Mouse (Mus musculus) forebrain, embryonic 15.5 days (tissue): ENCODE data around the gene Mtmr4. TPM values are rescaled to one million over a fixed set of nuclear protein-coding genes. Genes with fewer than 3 reads are reported as not detected.

Experiments
- ATAC-seq: fragments of 200-750 bp; cut with Nextera tagmentation; replicated peaks from 2 replicates; pipeline ENCODE4 v1.8.0; 2017; ENCODE audit warnings: mild to moderate bottlenecking, moderate TSS enrichment, moderate library complexity
- H3K27ac ChIP-seq: fragments of 300-500 bp; sonication (generic); replicated peaks from 2 replicates; pipeline ENCODE4 v1.5.1; 2015; ENCODE audit warnings: mild to moderate bottlenecking, inconsistent platforms
- H3K27me3 ChIP-seq: fragments of 300-500 bp; sonication (generic); 2 replicates; pipeline ENCODE4 v1.6.1; 2015; ENCODE audit warnings: inconsistent platforms
- H3K36me3 ChIP-seq: fragments of 300-500 bp; sonication (generic); 2 replicates; pipeline ENCODE4 v1.6.1; 2015; ENCODE audit warnings: mild to moderate bottlenecking, inconsistent platforms
- H3K4me1 ChIP-seq: fragments of 300-500 bp; sonication (generic); 2 replicates; pipeline ENCODE4 v1.6.1; 2015; ENCODE audit warnings: inconsistent platforms
- H3K4me2 ChIP-seq: fragments of 300-500 bp; sonication (generic); replicated peaks from 2 replicates; pipeline ENCODE4 v1.6.1; 2015; ENCODE audit warnings: mild to moderate bottlenecking, inconsistent platforms
- H3K4me3 ChIP-seq: fragments of 300-500 bp; sonication (generic); 2 replicates; pipeline ENCODE4 v1.5.1; 2015; ENCODE audit warnings: mild to moderate bottlenecking, inconsistent platforms
- H3K9ac ChIP-seq: fragments of 300-500 bp; sonication (generic); replicated peaks from 2 replicates; pipeline ENCODE4 v1.6.1; 2015; ENCODE audit warnings: mild to moderate bottlenecking, inconsistent platforms
- H3K9me3 ChIP-seq: fragments of 300-500 bp; sonication (generic); 2 replicates; pipeline ENCODE4 v1.6.1; 2016; ENCODE audit warnings: inconsistent platforms
- WGBS: fragments of 180-500 bp; shearing (Covaris S2); methylation state at CpG from one replicate; pipeline ENCODE4 v1.1.7; 2015; ENCODE audit warnings: mixed read lengths; 5-methylcytosine and 5-hydroxymethylcytosine counted together
- polyA plus RNA-seq: library from polyadenylated mRNA; unstranded; fragments of >200 nt; fragmentation: Nextera tagmentation; extraction: Ambion mirVana; gene quantifications from 2 replicates; pipeline ENCODE4 v1.2.1, GENCODE M21; 2015

Mtmr4 gene
- polyA plus RNA-seq, 1 experiment from 2014 or later = 62.7 TPM

DNA sequence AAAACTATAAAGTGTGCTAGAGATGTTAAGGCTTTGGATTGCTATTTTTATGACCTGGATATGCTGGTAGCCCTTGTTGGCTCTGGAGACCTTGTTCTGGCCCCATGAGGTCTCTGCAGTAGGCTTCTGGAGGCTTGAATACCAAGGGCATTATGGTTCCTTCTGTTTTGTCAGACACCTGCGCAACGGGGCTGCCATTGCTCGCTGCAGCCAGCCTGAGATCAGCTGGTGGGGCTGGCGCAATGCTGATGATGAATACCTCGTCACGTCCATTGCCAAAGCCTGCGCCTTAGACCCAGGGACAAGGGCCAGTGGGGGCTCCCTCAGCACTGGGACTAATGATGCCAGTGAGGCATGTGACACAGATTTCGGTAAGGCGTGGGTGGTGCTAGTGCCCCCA lies 10.3 kb downstream of the Mtmr4 start:
- Histone ChIP-seq H3K4me1 (peaks cover 4% of the 10 kb centered on the region), H3K27ac (no peak overlapping the region), H3K4me3 (no peak overlapping the region), H3K4me2 (no peak overlapping the region), H3K9ac (no peak overlapping the region), H3K36me3 (peaks cover 98% of the 10 kb centered on the region), H3K27me3 (no peaks in the 10 kb centered on the region), H3K9me3 (no peaks in the 10 kb centered on the region)
- WGBS = 96% methylated on average over 9 of the region's 9 CpGs
- ATAC-seq = no peak

DNA sequence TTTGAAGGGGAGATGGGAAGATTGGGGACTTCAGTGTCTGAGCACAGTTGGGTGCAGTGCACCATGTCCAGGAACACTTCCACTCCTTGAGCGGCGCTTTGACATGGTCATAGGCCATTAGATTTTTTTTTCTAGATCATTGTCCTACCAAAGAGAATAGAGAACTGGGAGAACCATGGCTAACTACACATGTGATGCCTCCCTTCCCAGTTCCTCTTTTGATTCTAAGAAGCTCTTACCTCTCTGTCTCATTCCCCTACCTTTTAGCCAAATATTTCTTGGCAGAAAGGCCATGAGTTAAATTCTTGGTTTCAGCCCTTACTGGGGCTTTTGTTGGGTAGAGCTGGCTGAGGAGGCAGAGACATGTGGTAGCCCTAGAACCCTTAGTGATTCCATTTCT lies 11.6 kb downstream of the Mtmr4 start:
- Histone ChIP-seq H3K4me3 (no peak overlapping the region), H3K27ac (no peak overlapping the region), H3K4me2 (no peak overlapping the region), H3K27me3 (no peaks in the 10 kb centered on the region), H3K9me3 (no peaks in the 10 kb centered on the region), H3K36me3 (peaks cover 98% of the 10 kb centered on the region), H3K9ac (no peak overlapping the region), H3K4me1 (no peaks in the 10 kb centered on the region)
- no peak for ATAC-seq
- WGBS = 100% methylated on average over 2 of the region's 2 CpGs

DNA sequence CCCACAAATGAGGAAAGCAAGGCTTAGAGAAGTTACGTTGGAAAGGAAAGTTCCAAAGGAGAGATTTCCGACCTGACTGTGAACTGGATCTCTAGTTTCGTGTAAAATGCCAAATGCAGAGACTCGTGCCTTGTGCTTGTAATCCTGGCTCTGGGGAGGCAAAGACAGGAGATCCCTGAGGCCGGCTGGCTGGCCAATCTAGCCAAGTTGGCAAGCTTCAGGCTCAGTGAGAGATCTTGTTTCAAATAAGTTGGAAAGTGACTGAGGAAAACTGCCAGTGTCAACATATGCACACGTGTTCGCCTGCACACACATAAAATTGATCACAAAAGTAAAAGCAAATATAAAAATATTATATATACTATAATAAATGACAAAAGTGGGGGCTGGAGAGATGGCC lies 17.3 kb downstream of the Mtmr4 start:
- no peaks in the 10 kb centered on the region for H3K4me1 ChIP-seq
- H3K27ac ChIP-seq = no peak overlapping the region
- no peak overlapping the region for H3K9ac ChIP-seq
- H3K4me2 ChIP-seq = no peak overlapping the region
- ATAC-seq = no peak
- H3K36me3 ChIP-seq = peaks cover 95% of the 10 kb centered on the region
- WGBS = 85% methylated on average over 7 of the region's 7 CpGs
- H3K27me3 ChIP-seq = no peaks in the 10 kb centered on the region
- no peaks in the 10 kb centered on the region for H3K9me3 ChIP-seq
- no peak overlapping the region for H3K4me3 ChIP-seq

DNA sequence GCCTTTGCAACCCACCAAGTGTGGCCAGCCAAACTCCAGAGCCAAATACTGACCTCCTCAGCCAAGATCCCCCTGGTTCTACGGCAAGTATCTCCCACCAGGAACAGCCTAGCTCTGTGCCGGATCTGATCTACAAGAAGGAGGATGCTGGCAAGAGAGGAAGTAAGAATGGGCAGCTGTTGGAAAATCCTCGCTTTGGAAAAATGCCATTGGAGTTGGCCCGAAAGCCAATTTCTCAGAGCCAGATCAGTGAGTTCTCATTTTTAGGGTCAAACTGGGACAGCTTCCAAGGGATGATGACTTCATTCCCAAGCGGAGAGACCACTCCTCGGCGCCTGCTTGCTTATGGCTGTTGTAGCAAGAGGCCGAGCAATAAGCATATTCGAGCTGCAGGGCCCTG lies 19.6 kb downstream of the Mtmr4 start:
- H3K4me2 ChIP-seq = no peak overlapping the region
- no peak overlapping the region for H3K9ac ChIP-seq
- no peak for ATAC-seq
- no peak overlapping the region for H3K27ac ChIP-seq
- no peak overlapping the region for H3K4me3 ChIP-seq
- H3K27me3 ChIP-seq = no peaks in the 10 kb centered on the region
- 84% methylated on average over 9 of the region's 9 CpGs for WGBS
- H3K4me1 ChIP-seq = no peaks in the 10 kb centered on the region
- peaks cover 95% of the 10 kb centered on the region for H3K36me3 ChIP-seq
- no peaks in the 10 kb centered on the region for H3K9me3 ChIP-seq

DNA sequence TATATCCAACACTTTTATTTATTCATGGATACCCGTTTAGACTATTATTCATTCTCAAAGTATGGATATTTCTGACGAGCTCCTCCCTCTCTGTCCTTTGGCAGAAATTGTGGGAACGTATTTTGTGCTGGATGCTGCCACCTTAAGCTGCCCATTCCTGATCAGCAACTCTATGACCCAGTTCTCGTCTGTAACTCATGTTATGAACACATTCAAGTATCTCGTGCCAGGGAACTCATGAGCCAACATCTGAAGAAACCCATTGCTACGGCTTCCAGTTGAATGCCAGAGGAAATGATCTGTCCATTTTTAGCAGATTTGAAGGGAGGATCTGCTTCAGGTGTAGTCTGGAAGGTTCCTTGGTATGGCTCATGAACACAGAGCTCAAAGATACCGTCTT lies 22.0 kb downstream of the Mtmr4 start:
- no peak overlapping the region for H3K27ac ChIP-seq
- peaks cover 90% of the 10 kb centered on the region for H3K36me3 ChIP-seq
- no peak for ATAC-seq
- no peak overlapping the region for H3K9ac ChIP-seq
- no peak overlapping the region for H3K4me2 ChIP-seq
- WGBS = 91% methylated on average over 7 of the region's 7 CpGs
- no peaks in the 10 kb centered on the region for H3K27me3 ChIP-seq
- H3K9me3 ChIP-seq = no peaks in the 10 kb centered on the region
- no peak overlapping the region for H3K4me3 ChIP-seq
- H3K4me1 ChIP-seq = no peaks in the 10 kb centered on the region

DNA sequence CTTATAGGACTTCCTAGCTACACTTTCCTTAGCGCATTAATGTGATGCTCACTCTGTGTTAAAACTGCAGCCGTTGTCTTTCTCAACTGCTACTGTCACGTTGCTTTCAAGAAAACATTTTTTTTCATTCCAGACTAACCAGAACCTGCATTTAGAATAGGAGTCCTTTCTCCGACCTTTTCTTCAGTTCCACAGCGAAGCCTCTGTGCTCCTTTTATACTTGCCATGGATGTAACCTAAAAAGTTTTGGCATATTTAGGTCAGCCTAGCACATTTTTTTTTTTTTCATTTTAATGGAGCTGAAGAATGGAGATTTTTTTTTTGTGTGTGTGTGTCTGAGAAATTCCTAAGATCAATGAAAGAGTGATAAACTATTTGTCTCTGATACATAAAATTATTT lies 23.6 kb downstream of the Mtmr4 start:
- Histone ChIP-seq H3K9me3 (no peaks in the 10 kb centered on the region), H3K27me3 (no peaks in the 10 kb centered on the region), H3K4me3 (no peak overlapping the region), H3K4me2 (no peak overlapping the region), H3K27ac (no peak overlapping the region), H3K36me3 (peaks cover 83% of the 10 kb centered on the region), H3K9ac (no peak overlapping the region), H3K4me1 (no peaks in the 10 kb centered on the region)
- ATAC-seq = no peak
- 95% methylated on average over 5 of the region's 5 CpGs for WGBS

DNA sequence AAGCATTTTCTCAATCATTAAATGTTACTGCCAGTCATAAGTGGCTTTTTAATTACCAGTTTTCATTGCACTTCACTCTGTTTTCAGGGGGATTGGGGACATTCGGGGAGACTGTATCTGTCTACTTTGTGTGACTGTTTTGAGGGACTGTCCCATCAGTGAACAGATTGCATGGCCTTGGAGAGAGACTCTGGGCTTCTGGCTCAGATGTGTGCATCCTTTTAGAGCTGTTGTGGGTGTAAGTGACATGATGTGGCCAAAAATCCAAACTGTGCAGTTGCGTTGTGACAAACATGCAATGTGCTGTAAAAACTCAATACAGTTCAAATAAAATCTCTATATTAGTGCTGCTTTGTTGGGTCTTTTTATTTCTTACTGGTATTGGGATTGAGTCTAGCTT lies 24.0 kb downstream of the Mtmr4 start:
- Histone ChIP-seq H3K4me2 (no peak overlapping the region), H3K27ac (no peak overlapping the region), H3K9ac (no peak overlapping the region), H3K4me3 (no peak overlapping the region), H3K4me1 (no peaks in the 10 kb centered on the region), H3K36me3 (peaks cover 81% of the 10 kb centered on the region), H3K27me3 (no peaks in the 10 kb centered on the region), H3K9me3 (no peaks in the 10 kb centered on the region)
- ATAC-seq = no peak
- 97% methylated on average over 2 of the region's 2 CpGs for WGBS

DNA sequence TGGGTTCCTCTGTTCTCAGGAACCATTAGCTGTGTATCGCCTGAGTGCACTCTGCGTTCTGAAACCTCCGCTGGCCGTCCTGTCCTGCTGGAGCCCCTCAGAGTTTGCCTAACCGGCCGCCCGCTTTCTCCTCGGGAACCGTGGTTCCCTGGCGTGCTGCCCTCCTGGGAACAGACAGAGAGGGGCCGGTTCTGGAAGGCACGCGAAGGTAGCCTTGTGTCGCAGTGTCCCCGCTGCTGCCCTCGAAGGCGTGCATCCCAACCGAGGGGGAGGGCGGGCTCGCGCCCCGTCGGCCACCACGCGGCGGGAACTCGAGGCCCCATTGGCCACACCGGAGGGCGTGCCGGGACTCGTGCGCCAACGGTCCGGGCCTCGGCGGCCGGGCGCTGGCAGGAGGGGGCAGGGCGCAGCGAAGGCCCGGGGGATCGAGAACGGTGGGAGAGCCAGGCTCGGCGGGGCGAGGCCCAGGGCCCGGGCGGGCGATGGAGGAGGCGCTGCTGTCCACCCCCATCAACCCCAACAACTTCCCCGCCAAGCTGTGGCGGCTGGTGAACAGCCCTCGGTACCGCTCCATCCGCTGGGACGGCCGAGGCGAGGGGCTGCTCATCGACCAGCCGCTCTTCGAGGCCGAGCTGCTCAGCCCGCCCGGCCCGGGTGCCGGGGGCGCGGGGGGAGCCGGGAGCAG lies 25.0 kb downstream of the Mtmr4 start, which contains the start of gene Hsf5:
Gene Hsf5, plus strand, starts transcription at position 375 of the 685 bp plus-strand sequence.
- Histone ChIP-seq H3K9ac (no peak within 1 kb of the TSS), H3K36me3 (peaks cover 74% of the 10 kb centered on the region), H3K4me2 (no peak within 1 kb of the TSS), H3K4me3 (no peak within 1 kb of the TSS), H3K27ac (no peak within 1 kb of the TSS), H3K9me3 (no peaks in the 10 kb centered on the region), H3K27me3 (no peaks in the 10 kb centered on the region), H3K4me1 (no peaks in the 10 kb centered on the region)
- no peak for ATAC-seq
- WGBS = 93% methylated on average over 66 of the region's 69 CpGs

DNA sequence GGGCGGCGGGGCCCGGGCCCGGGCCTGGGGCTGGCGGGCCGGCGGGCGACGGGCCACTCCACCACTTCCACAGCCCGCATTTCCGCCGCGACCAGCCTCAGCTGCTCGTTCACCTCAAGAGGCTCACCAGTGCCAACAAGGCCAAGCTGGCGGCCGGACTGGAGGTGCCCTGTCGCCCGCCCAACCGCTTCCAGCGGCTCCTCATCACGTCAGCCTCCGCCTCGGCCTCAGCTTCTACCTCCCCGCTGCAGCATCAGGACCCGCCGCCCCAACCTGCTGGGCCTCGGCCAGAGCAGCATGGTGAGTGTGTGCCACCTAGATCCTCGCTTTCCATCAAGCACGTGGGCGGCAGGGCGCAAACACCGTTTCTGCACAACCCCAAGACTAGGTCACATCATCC lies 25.6 kb downstream of the Mtmr4 start:
- H3K9me3 ChIP-seq = no peaks in the 10 kb centered on the region
- 96% methylated on average over 32 of the region's 32 CpGs for WGBS
- no peak overlapping the region for H3K9ac ChIP-seq
- no peak overlapping the region for H3K27ac ChIP-seq
- no peak overlapping the region for H3K4me2 ChIP-seq
- no peak for ATAC-seq
- peaks cover 72% of the 10 kb centered on the region for H3K36me3 ChIP-seq
- H3K27me3 ChIP-seq = no peaks in the 10 kb centered on the region
- H3K4me3 ChIP-seq = no peak overlapping the region
- no peaks in the 10 kb centered on the region for H3K4me1 ChIP-seq

DNA sequence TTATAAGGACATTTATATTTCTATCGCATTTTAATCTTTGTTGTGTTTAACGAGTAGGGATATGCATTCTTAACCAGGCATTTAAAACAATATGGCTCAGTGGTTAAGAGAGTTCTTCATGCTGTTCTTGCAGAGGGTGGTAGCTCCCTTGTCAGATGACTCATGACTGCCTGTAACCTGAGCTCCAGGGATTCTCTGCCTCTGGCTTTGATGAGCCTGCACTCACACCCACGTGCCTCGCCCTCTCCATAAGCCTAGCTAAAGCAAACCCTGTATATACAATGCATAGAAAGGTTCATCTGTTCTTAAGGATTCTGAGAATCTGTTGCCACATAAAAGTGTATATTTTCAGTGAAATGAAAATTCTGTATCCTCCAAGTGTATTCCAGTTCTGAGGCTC lies 31.2 kb downstream of the Mtmr4 start:
- H3K27me3 ChIP-seq = no peaks in the 10 kb centered on the region
- no peak overlapping the region for H3K4me2 ChIP-seq
- no peak overlapping the region for H3K9ac ChIP-seq
- H3K4me3 ChIP-seq = no peak overlapping the region
- peaks cover 43% of the 10 kb centered on the region for H3K36me3 ChIP-seq
- WGBS = 81% methylated on average over 4 of the region's 4 CpGs
- ATAC-seq = no peak
- H3K9me3 ChIP-seq = no peaks in the 10 kb centered on the region
- no peaks in the 10 kb centered on the region for H3K4me1 ChIP-seq
- H3K27ac ChIP-seq = no peak overlapping the region

DNA sequence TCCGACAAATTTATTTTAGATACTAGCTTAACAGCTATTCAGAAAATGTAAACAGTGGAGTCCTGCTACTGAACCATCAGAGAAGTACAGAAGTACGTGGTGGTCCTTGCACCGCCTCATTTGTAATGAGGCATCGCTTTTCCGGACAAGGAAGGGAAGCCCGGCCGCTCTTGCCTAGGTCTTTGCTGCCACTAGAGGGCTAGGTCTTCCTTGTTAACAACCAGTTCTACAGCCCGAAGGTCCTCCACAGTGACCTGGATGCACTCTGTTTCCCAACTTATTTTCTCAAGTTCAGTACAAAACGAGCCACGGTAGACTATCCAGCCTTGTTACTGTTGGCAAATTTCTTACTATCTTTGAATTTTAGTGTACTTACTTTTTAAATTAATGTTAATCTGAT lies 37.9 kb downstream of the Mtmr4 start:
- no peak for ATAC-seq
- Histone ChIP-seq H3K36me3 (peaks cover 6% of the 10 kb centered on the region; the same call in 1 of the 2 replicates), H3K4me2 (no peak overlapping the region), H3K27me3 (no peaks in the 10 kb centered on the region), H3K9me3 (no peaks in the 10 kb centered on the region), H3K4me1 (no peaks in the 10 kb centered on the region), H3K9ac (no peak overlapping the region), H3K4me3 (no peak overlapping the region), H3K27ac (no peak overlapping the region)
- WGBS = 41% methylated on average over 10 of the region's 10 CpGs

DNA sequence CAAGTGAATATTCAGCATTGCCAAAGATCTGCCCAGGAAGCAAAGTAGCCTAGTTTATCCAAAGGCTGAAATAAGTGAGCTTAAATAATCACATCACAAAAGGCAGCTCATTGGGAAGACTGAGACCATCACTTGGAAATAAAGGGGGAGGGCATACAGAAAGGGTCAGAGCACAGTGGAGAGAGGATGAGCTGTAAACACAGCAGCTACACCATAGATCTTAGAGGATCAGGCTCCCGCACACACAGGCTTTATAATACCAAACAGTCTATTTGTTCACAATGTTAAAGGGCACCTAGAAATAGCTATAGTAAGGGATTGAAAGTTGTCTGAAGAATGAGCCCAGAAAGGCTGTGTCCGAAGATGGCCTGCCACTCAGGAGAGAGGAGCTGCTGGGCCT lies 46.8 kb downstream of the Mtmr4 start:
- Histone ChIP-seq H3K9me3 (no peaks in the 10 kb centered on the region), H3K36me3 (0 out of 2 replicates have a peak, but pooled peaks cover 3% of the 10 kb centered on the region), H3K4me2 (peak overlapping the region; percentile 79), H3K27ac (no peak overlapping the region), H3K9ac (peak overlapping the region; percentile 65), H3K4me1 (peaks cover 4% of the 10 kb centered on the region; the same call in 1 of the 2 replicates), H3K4me3 (peak overlapping the region; percentile 44), H3K27me3 (no peaks in the 10 kb centered on the region)
- no peak for ATAC-seq
- WGBS = 5% methylated on average over 2 of the region's 2 CpGs

DNA sequence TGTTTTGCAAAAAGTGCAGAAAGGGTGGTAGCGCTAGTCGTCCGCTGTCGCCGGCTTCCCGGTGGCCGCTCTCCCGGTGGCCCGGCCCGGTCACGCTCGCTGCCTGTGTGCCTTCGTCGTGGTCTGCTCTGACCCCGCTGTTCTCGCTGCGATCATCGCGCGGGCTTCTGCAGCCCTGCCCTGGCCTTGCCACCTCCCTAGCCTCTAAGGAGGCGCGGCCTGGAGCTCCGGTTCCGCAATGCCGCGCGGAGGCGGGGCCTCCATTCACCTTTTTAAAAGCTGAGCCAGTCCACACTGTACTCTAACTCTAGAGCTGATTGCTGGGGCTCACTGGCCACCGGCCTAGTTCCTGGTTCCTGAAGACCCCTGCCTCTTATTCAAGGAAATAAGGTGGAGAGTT lies 47.2 kb downstream of the Mtmr4 start:
- H3K4me3 ChIP-seq = peak overlapping the region; percentile 44
- H3K4me1 ChIP-seq = peaks cover 4% of the 10 kb centered on the region; the same call in 1 of the 2 replicates
- no peaks in the 10 kb centered on the region for H3K9me3 ChIP-seq
- 0 out of 2 replicates have a peak, but pooled peaks cover 3% of the 10 kb centered on the region for H3K36me3 ChIP-seq
- peak overlapping the region; percentile 65 for H3K9ac ChIP-seq
- peak overlapping the region; percentile 79 for H3K4me2 ChIP-seq
- no peak overlapping the region for H3K27ac ChIP-seq
- no peaks in the 10 kb centered on the region for H3K27me3 ChIP-seq
- 1% methylated on average over 29 of the region's 29 CpGs for WGBS
- no peak for ATAC-seq
